Mouse (Mus musculus): ENCODE data around the gene Rab11fip3. TPM values are rescaled to one million over a fixed set of nuclear protein-coding genes. Genes with fewer than 3 reads are reported as not detected.

Gene Rab11fip3
- polyA plus RNA-seq, 1 experiment from 2014 or later = 29.5 TPM

- H3K27ac ChIP-seq = no peak overlapping the region
- H3K4me2 ChIP-seq = no peak overlapping the region
- 94% methylated on average over 5 of the region's 5 CpGs for WGBS
- H3K9ac ChIP-seq = no peak overlapping the region
- no peaks in the 10 kb centered on the region for H3K27me3 ChIP-seq
- no peaks in the 10 kb centered on the region for H3K9me3 ChIP-seq
- H3K4me3 ChIP-seq = no peak overlapping the region
- H3K4me1 ChIP-seq (replicated peaks) = peaks cover 33% of the 10 kb centered on the region
- H3K36me3 ChIP-seq = peaks cover 3% of the 10 kb centered on the region; the same call in 1 of the 2 replicates
- ATAC-seq (ENCODE audit: low FRiP score) = no peak
Observed at GRCm38 (mm10) chr17:25979829-25980738, 89.3 kb downstream of the Rab11fip3 start.

- peaks cover 10% of the 10 kb centered on the region; the same call in 1 of the 2 replicates for H3K4me1 ChIP-seq (replicated peaks)
- peaks cover 6% of the 10 kb centered on the region; the same call in 1 of the 2 replicates for H3K36me3 ChIP-seq
- 87% methylated on average over 4 of the region's 4 CpGs for WGBS
- ATAC-seq (ENCODE audit: low FRiP score) = no peak
- H3K27me3 ChIP-seq = no peaks in the 10 kb centered on the region
- H3K4me3 ChIP-seq = no peak overlapping the region
- H3K4me2 ChIP-seq = no peak overlapping the region
- H3K9me3 ChIP-seq = no peaks in the 10 kb centered on the region
- H3K27ac ChIP-seq = no peak overlapping the region
- H3K9ac ChIP-seq = no peak overlapping the region
Observed at GRCm38 (mm10) chr17:25970954-25971707, 98.2 kb downstream of the Rab11fip3 start.

DNA sequence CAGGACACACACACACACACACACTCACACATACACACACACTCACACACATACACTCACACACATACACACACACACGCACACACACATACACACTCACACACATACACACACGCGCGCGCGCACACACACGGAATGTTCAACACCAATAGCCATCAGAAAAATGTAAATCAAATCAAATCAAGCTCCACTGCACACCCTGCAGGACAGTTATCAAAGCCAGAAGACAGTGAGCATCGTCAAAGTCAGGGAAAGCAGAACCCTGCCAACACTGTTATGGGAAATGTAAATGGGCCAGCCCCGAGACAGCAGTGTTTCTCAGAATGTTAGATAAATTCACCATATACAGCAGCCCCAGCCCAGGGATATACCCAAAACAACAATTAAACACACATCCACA lies 98.9 kb downstream of the Rab11fip3 start:
- H3K4me2 ChIP-seq = no peak overlapping the region
- WGBS = 89% methylated on average over 9 of the region's 9 CpGs
- H3K4me1 ChIP-seq (replicated peaks) = peaks cover 10% of the 10 kb centered on the region; the same call in 1 of the 2 replicates
- no peak overlapping the region for H3K9ac ChIP-seq
- no peak overlapping the region for H3K4me3 ChIP-seq
- no peaks in the 10 kb centered on the region for H3K27me3 ChIP-seq
- H3K9me3 ChIP-seq = no peaks in the 10 kb centered on the region
- H3K36me3 ChIP-seq = peaks cover 6% of the 10 kb centered on the region; the same call in 1 of the 2 replicates
- H3K27ac ChIP-seq = no peak overlapping the region
- ATAC-seq (ENCODE audit: low FRiP score) = no peak

- Histone ChIP-seq H3K4me2 (no peak overlapping the region), H3K27ac (no peak overlapping the region), H3K4me3 (no peak overlapping the region), H3K27me3 (no peaks in the 10 kb centered on the region), H3K4me1 (replicated peaks) (peaks cover 18% of the 10 kb centered on the region; the same call in 1 of the 2 replicates), H3K9me3 (no peaks in the 10 kb centered on the region), H3K36me3 (peaks cover 23% of the 10 kb centered on the region), H3K9ac (no peak overlapping the region)
- WGBS = 86% methylated on average over 1 of the region's 1 CpGs
- no peak for ATAC-seq (ENCODE audit: low FRiP score)
Observed at GRCm38 (mm10) chr17:25968176-25968575, 101.2 kb downstream of the Rab11fip3 start.

DNA sequence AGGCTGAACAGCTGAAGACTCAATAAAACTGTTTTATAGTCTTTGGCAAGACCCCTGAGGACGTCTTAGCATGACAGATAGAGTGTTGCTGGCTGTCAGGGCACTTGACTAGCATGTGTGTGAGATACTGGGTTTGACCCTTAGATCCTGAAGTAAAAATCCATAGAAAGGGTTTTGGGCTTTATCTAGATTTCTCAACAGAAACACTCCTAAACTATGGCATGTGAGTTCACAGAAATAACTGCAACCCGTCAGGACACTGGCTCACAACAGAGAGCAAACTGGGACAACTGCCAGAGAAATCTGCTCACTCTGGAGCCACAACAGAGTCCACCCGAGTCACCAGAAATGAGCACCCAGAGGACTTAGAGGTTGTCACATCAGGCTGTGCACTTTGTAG lies 101.7 kb downstream of the Rab11fip3 start:
- no peak for ATAC-seq (ENCODE audit: low FRiP score)
- WGBS = 70% methylated on average over 3 of the region's 3 CpGs
- H3K9me3 ChIP-seq = no peaks in the 10 kb centered on the region
- H3K4me2 ChIP-seq = no peak overlapping the region
- H3K9ac ChIP-seq = no peak overlapping the region
- no peaks in the 10 kb centered on the region for H3K27me3 ChIP-seq
- H3K27ac ChIP-seq = no peak overlapping the region
- H3K4me3 ChIP-seq = no peak overlapping the region
- peaks cover 18% of the 10 kb centered on the region; the same call in 1 of the 2 replicates for H3K4me1 ChIP-seq (replicated peaks)
- peaks cover 28% of the 10 kb centered on the region for H3K36me3 ChIP-seq

GRCm38 (mm10) chr17:25964271-25964670 lies 105.1 kb downstream of the Rab11fip3 start:
- H3K4me3 ChIP-seq = no peak overlapping the region
- ATAC-seq (ENCODE audit: low FRiP score) = no peak
- no peak overlapping the region for H3K4me2 ChIP-seq
- no peak overlapping the region for H3K27ac ChIP-seq
- H3K9ac ChIP-seq = no peak overlapping the region; the same call in 1 of the 2 replicates
- H3K4me1 ChIP-seq (replicated peaks) = peaks cover 18% of the 10 kb centered on the region; the same call in 1 of the 2 replicates
- peaks cover 52% of the 10 kb centered on the region for H3K36me3 ChIP-seq
- H3K27me3 ChIP-seq = no peaks in the 10 kb centered on the region
- 87% methylated on average over 7 of the region's 7 CpGs for WGBS
- H3K9me3 ChIP-seq = no peaks in the 10 kb centered on the region

DNA sequence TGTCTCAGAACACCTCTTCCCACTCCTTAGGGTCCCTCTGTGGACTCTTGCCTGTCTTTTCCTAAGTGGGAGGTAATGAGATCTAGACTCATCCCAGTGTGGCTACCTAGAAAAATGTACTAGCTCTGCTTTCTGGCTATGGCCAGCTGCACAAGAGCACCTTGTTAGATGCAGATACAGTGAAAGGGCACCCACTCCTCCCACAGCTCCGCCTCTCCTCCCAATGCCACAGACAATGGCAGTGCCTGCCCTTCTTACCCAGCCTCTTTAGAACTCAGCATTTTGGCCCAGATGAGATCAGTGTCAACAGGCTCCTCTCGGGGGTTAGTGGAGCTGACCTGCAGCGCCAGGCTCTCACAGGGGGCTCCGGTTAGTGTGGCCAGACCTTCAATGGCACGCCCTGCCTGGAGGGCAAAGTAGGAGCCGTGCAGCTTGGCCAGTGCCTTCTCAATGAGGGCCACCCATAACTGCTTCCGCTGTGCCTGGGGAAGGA lies 106.9 kb downstream of the Rab11fip3 start:
- ATAC-seq (ENCODE audit: low FRiP score) = no peak
- no peak overlapping the region for H3K27ac ChIP-seq
- H3K9me3 ChIP-seq = no peaks in the 10 kb centered on the region
- H3K4me1 ChIP-seq (replicated peaks) = peaks cover 14% of the 10 kb centered on the region; the same call in 1 of the 2 replicates
- 93% methylated on average over 7 of the region's 7 CpGs for WGBS
- H3K36me3 ChIP-seq = peaks cover 69% of the 10 kb centered on the region
- no peaks in the 10 kb centered on the region for H3K27me3 ChIP-seq
- no peak overlapping the region; the same call in 1 of the 2 replicates for H3K9ac ChIP-seq
- no peak overlapping the region for H3K4me3 ChIP-seq
- H3K4me2 ChIP-seq = no peak overlapping the region

DNA sequence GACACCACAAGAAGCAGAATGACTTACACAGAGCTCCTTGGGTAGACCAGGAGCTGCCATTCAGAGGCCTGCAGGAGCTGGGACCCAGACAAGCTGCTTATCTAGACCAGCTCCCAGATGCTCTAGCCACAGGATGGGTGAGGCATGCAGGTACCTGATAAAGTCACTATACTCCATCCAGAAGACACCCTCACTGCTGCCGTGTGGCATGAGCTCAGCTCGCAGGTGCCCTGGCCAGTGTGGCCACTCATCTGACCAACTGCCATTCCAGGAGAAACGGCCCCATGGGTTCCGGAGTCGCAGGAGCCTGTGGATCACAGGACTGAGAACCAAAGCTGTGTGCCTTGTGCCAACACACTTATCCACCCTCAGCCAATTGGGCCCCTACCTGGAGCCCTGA lies 107.8 kb downstream of the Rab11fip3 start:
- Histone ChIP-seq H3K27ac (no peak overlapping the region), H3K9me3 (no peaks in the 10 kb centered on the region), H3K4me3 (no peak overlapping the region), H3K4me1 (replicated peaks) (peaks cover 16% of the 10 kb centered on the region; the same call in 1 of the 2 replicates), H3K36me3 (peaks cover 70% of the 10 kb centered on the region), H3K4me2 (no peak overlapping the region), H3K9ac (no peak overlapping the region), H3K27me3 (no peaks in the 10 kb centered on the region)
- no peak for ATAC-seq (ENCODE audit: low FRiP score)
- WGBS = 94% methylated on average over 5 of the region's 5 CpGs

GRCm38 (mm10) chr17:25959630-25960467 lies 109.5 kb downstream of the Rab11fip3 start:
- Histone ChIP-seq H3K9me3 (no peaks in the 10 kb centered on the region), H3K27ac (no peak overlapping the region), H3K4me1 (replicated peaks) (peaks cover 24% of the 10 kb centered on the region; the same call in 1 of the 2 replicates), H3K36me3 (peaks cover 70% of the 10 kb centered on the region), H3K4me3 (no peak overlapping the region), H3K27me3 (0 out of 2 replicates have a peak, but pooled peaks cover under 1% of the 10 kb centered on the region), H3K4me2 (no peak overlapping the region), H3K9ac (no peak overlapping the region)
- 95% methylated on average over 23 of the region's 23 CpGs for WGBS
- no peak for ATAC-seq (ENCODE audit: low FRiP score)

DNA sequence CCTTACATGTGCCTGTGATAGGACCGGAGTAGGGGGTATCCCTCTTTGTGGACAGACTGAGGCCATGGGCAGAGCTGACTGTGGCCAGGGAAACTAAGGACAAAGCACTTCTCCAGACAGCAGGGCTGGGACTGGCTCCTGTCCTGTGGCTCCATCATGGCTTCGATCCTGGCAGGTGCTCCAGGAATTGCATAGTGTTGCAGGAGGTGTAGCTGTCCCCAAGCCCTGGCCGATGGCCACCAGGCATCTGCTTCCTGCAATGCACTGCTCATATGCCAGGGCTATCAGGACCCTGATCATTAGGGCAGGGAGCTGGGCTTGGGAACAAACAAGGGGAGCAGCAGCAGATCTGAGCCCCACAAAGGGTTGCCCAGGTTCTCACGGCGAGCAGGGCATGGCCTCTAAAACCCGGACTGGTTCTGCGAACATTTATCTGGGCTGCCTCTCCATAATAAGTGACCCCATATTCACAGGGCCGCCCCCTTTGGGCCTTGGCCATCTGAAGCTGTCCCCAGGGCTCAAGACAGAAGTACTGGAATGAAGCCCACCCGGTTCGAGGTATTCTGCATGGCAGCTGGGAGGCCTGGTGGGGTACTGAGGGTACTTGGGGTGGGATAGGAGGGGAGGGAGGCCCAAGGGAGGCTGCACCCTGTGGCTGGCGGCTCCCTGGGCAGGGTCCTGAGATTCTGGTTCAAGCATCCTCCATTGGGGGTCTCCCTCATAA lies 110.4 kb downstream of the Rab11fip3 start:
- no peak for ATAC-seq (ENCODE audit: low FRiP score)
- H3K4me2 ChIP-seq = no peak overlapping the region
- no peaks in the 10 kb centered on the region for H3K9me3 ChIP-seq
- H3K27me3 ChIP-seq = peaks cover 7% of the 10 kb centered on the region
- peaks cover 16% of the 10 kb centered on the region; the same call in 1 of the 2 replicates for H3K4me1 ChIP-seq (replicated peaks)
- H3K36me3 ChIP-seq = peaks cover 62% of the 10 kb centered on the region
- no peak overlapping the region for H3K9ac ChIP-seq
- H3K4me3 ChIP-seq = no peak overlapping the region
- 0 out of 2 replicates have a peak overlapping the region, but pooled peaks have one; percentile 19 for H3K27ac ChIP-seq
- 94% methylated on average over 11 of the region's 11 CpGs for WGBS

DNA sequence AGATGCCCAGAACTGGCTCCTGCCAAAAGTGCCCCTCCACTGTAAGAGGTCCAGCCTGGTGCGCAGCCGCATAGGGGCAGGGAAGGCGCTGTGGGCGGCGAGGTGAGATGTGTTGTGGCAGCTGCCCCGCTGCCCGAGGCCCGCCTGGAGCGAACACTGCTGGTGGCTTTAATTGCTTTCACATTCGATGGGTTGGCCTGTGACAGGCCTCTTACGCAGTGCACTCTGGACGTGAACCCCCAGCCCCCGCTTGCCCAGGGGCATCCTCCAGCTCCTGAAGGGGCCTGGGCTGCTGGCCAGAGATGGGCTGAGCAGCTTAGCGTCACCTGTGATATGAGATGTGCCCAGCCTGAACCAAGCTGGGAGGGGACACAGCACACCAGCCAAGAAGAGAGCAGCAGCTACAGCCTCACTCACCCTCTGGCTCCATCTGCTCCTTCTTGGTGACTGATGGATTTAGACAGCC lies 111.7 kb downstream of the Rab11fip3 start:
- no peak for ATAC-seq (ENCODE audit: low FRiP score)

More for the DNA sequence above, 111.7 kb downstream of the Rab11fip3 start:
- Histone ChIP-seq H3K9ac (no peak overlapping the region), H3K4me3 (no peak overlapping the region), H3K27ac (peak overlapping the region; percentile 52), H3K4me1 (replicated peaks) (peaks cover 16% of the 10 kb centered on the region; the same call in 1 of the 2 replicates), H3K4me2 (no peak overlapping the region), H3K27me3 (peaks cover 20% of the 10 kb centered on the region), H3K36me3 (peaks cover 48% of the 10 kb centered on the region), H3K9me3 (no peaks in the 10 kb centered on the region)
- whole genome bisulfite sequencing = 83% methylated on average over 14 of the region's 14 CpGs

Data from hindbrain, embryonic 13.5 days (tissue).